Mouse (Mus musculus): ENCODE measurements around the gene Syne1.

DNA sequence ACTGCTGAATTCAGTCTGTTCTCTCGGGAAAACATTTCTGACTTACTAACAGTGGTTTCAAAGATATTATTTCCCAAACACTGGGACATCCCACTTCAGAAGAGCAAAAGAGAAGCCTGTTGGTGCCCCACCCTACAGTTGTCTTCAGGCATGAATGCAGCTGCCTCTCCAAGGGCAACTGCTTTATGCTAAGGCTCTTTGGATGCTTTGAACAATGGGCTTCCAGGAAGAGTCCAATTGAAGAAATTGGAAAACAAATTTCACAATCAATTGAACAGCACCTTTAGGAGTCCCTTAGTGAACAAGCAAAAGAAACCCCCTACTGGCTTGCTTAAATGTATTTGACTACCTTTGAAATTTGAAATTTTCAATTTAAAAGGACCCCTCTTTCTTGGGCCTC, 524.1 kb downstream of the Syne1 start:
- TF ChIP-seq CTCF (IDR thresholded peaks at IDR 0.05) (no peak), EP300 (IDR thresholded peaks at IDR 0.05) (no peak)
